Mouse (Mus musculus): Measurements from ENCODE around the gene Gm17783. TPM values are rescaled to one million over a fixed set of nuclear protein-coding genes. Genes with fewer than 3 reads are reported as not detected.
"Not testable (repeated sequence)": the region's sequence is repeated elsewhere in the genome, so short reads cannot be mapped to it uniquely, and the experiment has no call there.

Gene Gm17783
- polyA plus RNA-seq, 1 experiment, result not detected

GRCm38 (mm10) chr16:45535009-45535408, 3.2 kb upstream of the Gm17783 start, which contains the start of gene Slc9c1:
Slc9c1 (plus strand) TSS chr16:45535309.
- Histone ChIP-seq H3K4me1 (ENCODE audit: control insufficient read depth, insufficient read depth, low read length) (no peaks in the 10 kb centered on the region), H3K4me3 (replicated peaks; ENCODE audit: control insufficient read depth, low read depth, low read length) (no peak within 1 kb of the TSS), H3K27ac (ENCODE audit: control insufficient read depth, insufficient read depth, low read depth, low read length, poor library complexity) (no peak within 1 kb of the TSS)
- 79% methylated on average over 5 of the region's 5 CpGs for WGBS
- no peak for TF ChIP-seq POLR2A (IDR thresholded peaks at IDR 0.05; ENCODE audit: borderline replicate concordance, control insufficient read depth, low read depth, low read length)
- TF ChIP-seq CTCF (IDR thresholded peaks at IDR 0.05; ENCODE audit: control insufficient read depth, insufficient read depth, low read length), result no peak

GRCm38 (mm10) chr16:45525551-45525950, 6.3 kb downstream of the Gm17783 start:
- Histone ChIP-seq H3K4me3 (replicated peaks; ENCODE audit: control insufficient read depth, low read depth, low read length) (no peak overlapping the region), H3K4me1 (ENCODE audit: control insufficient read depth, insufficient read depth, low read length) (no peaks in the 10 kb centered on the region), H3K27ac (ENCODE audit: control insufficient read depth, insufficient read depth, low read depth, low read length, poor library complexity) (no peak overlapping the region)
- TF ChIP-seq POLR2A (IDR thresholded peaks at IDR 0.05; ENCODE audit: borderline replicate concordance, control insufficient read depth, low read depth, low read length) (no peak), CTCF (IDR thresholded peaks at IDR 0.05; ENCODE audit: control insufficient read depth, insufficient read depth, low read length) (no peak)
- WGBS, result 8% methylated on average over 5 of the region's 5 CpGs

- Histone ChIP-seq H3K27ac (ENCODE audit: control insufficient read depth, insufficient read depth, low read depth, low read length, poor library complexity) (no peak overlapping the region), H3K4me1 (ENCODE audit: control insufficient read depth, insufficient read depth, low read length) (no peaks in the 10 kb centered on the region), H3K4me3 (replicated peaks; ENCODE audit: control insufficient read depth, low read depth, low read length) (no peak overlapping the region)
- 73% methylated on average over 1 of the region's 1 CpGs for WGBS
- TF ChIP-seq CTCF (IDR thresholded peaks at IDR 0.05; ENCODE audit: control insufficient read depth, insufficient read depth, low read length), result no peak
- no peak for TF ChIP-seq POLR2A (IDR thresholded peaks at IDR 0.05; ENCODE audit: borderline replicate concordance, control insufficient read depth, low read depth, low read length)
Measured at GRCm38 (mm10) chr16:45495326-45495725, 36.5 kb downstream of the Gm17783 start.

- WGBS, result 81% methylated on average over 5 of the region's 5 CpGs
Measured at GRCm38 (mm10) chr16:45492927-45493326, 38.9 kb downstream of the Gm17783 start, which contains the start of gene Gm609. Gm609 (minus strand) TSS chr16:45492969.

GRCm38 (mm10) chr16:45476991-45477390, 54.9 kb downstream of the Gm17783 start:
- TF ChIP-seq POLR2A (IDR thresholded peaks at IDR 0.05; ENCODE audit: borderline replicate concordance, control insufficient read depth, low read depth, low read length), result no peak
- Histone ChIP-seq H3K4me3 (replicated peaks; ENCODE audit: control insufficient read depth, low read depth, low read length) (no peak overlapping the region), H3K27ac (ENCODE audit: control insufficient read depth, insufficient read depth, low read depth, low read length, poor library complexity) (no peak overlapping the region), H3K4me1 (ENCODE audit: control insufficient read depth, insufficient read depth, low read length) (no peaks in the 10 kb centered on the region)

More at GRCm38 (mm10) chr16:45492927-45493326, 38.9 kb downstream of the Gm17783 start, which contains the start of gene Gm609:
- no peaks in the 10 kb centered on the region for H3K4me1 ChIP-seq (ENCODE audit: control insufficient read depth, insufficient read depth, low read length)
- no peak within 1 kb of the TSS for H3K4me3 ChIP-seq (replicated peaks; ENCODE audit: control insufficient read depth, low read depth, low read length)
- TF ChIP-seq CTCF (IDR thresholded peaks at IDR 0.05; ENCODE audit: control insufficient read depth, insufficient read depth, low read length) (no peak), POLR2A (IDR thresholded peaks at IDR 0.05; ENCODE audit: borderline replicate concordance, control insufficient read depth, low read depth, low read length) (no peak)
- H3K27ac ChIP-seq (ENCODE audit: control insufficient read depth, insufficient read depth, low read depth, low read length, poor library complexity), result no peak within 1 kb of the TSS

GRCm38 (mm10) chr16:45471836-45472235, 60.0 kb downstream of the Gm17783 start:
- not testable (repeated sequence) for H3K4me3 ChIP-seq (replicated peaks; ENCODE audit: control insufficient read depth, low read depth, low read length); H3K27ac ChIP-seq (ENCODE audit: control insufficient read depth, insufficient read depth, low read depth, low read length, poor library complexity)
- 76% methylated on average over 3 of the region's 3 CpGs for WGBS

More at GRCm38 (mm10) chr16:45471836-45472235, 60.0 kb downstream of the Gm17783 start:
- H3K4me1 ChIP-seq (ENCODE audit: control insufficient read depth, insufficient read depth, low read length), result not testable (repeated sequence)

Other genes starting within 250 kb of the Gm17783 start
- gene Cd200, start 123.0 kb downstream of the Gm17783 start, polyA plus RNA-seq (2011; ENCODE audit: insufficient read depth, insufficient read length, low replicate concordance, missing spikeins), result 14.8 and 19.9 TPM in 2 replicates
- not detected in 2 replicates for gene Gm609, start 39.1 kb downstream of the Gm17783 start, polyA plus RNA-seq (2011; ENCODE audit: insufficient read depth, insufficient read length, low replicate concordance, missing spikeins)
- gene Slc9c1, start 3.3 kb upstream of the Gm17783 start, polyA plus RNA-seq (2011; ENCODE audit: insufficient read depth, insufficient read length, low replicate concordance, missing spikeins), result not detected in 2 replicates
- gene Gcsam, start 78.3 kb upstream of the Gm17783 start, polyA plus RNA-seq (2011; ENCODE audit: insufficient read depth, insufficient read length, low replicate concordance, missing spikeins), result 6.8 and 7.9 TPM in 2 replicates
- 1.1 and 1.4 TPM in 2 replicates for gene BC016579, start 122.0 kb upstream of the Gm17783 start, polyA plus RNA-seq (2011; ENCODE audit: insufficient read depth, insufficient read length, low replicate concordance, missing spikeins)
- gene Tmprss7, start 161.6 kb upstream of the Gm17783 start, polyA plus RNA-seq (2011; ENCODE audit: insufficient read depth, insufficient read length, low replicate concordance, missing spikeins), result 0.50 and 2.5 TPM in 2 replicates
- gene Tagln3, start 192.6 kb upstream of the Gm17783 start, polyA plus RNA-seq (2011; ENCODE audit: insufficient read depth, insufficient read length, low replicate concordance, missing spikeins), result 1.1 and 5.7 TPM in 2 replicates
- 9.1 and 13.8 TPM in 2 replicates for gene Abhd10, start 210.9 kb upstream of the Gm17783 start, polyA plus RNA-seq (2011; ENCODE audit: insufficient read depth, insufficient read length, low replicate concordance, missing spikeins)